Mouse (Mus musculus) heart, adult 11 months (tissue): ENCODE results near the gene Myl10.
"Not testable (repeated sequence)": the region's sequence is repeated elsewhere in the genome, so short reads cannot be mapped to it uniquely, and the experiment has no call there.

Experiments
- DNase-seq: peaks from one replicate; pipeline ENCODE4 v3.0.0; 2022

The Myl10 gene

DNA sequence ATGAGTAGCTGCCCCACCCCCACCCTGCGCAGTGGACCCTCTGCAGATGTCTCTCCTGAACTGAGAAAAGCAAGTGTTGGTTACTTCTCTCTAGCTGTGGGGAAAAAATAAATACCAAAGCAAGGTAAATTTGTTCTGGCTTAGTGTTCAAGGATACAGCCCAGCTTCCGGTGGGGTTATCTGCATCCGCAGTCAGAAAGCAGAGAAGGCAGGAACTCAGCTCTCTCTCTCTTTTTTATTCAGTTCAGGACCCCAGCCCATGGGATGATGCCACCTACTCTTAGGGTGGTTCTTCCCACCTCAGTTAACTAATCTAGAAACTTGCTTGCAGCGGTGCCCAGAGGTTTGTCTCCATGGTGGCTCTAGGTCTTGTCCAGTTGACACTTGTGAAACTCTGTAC is at the start of gene Myl10:
Gene Myl10, plus strand, starts transcription at position 363 of the 400 bp plus-strand sequence.
- DNase-seq = no peak

GRCm38 (mm10) chr5:136646731-136647328 is 46.1 kb upstream of the Myl10 start:
- DNase-seq = no peak

- no peak for DNase-seq
Observed at GRCm38 (mm10) chr5:136649071-136649470, 43.9 kb upstream of the Myl10 start.

- DNase-seq = no peak
Observed at GRCm38 (mm10) chr5:136649655-136650054, 43.3 kb upstream of the Myl10 start.

GRCm38 (mm10) chr5:136654481-136654880 is 38.5 kb upstream of the Myl10 start:
- no peak for DNase-seq

DNA sequence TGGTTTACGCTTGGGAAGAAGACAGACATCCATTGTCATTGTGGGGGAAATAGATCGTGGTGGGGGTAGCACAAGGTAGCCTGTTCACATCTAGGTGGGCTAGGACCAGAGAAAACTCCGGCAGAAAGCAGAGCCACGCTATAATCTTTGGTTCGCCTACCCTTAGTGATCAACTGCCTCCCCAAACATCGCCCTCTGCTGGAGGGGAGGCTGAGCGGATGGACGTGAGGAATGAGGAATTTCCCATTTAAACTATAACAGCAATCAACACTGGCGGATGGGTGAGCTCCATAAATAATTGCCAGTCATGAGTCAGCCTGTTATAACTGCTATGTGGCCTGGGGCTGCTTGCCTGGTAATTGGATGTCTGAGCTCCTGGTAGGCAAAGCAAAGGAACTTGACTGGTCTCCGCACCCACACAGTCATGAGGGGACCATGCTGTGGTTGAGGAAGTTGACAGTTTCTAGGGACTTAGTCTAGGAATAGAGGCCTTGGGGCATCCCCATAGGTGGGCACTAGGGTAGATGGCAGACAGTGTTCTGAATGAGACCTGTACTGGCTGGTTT is 36.0 kb upstream of the Myl10 start:
- no peak for DNase-seq

GRCm38 (mm10) chr5:136660721-136661120 is 32.2 kb upstream of the Myl10 start:
- DNase-seq = not testable (repeated sequence)

DNA sequence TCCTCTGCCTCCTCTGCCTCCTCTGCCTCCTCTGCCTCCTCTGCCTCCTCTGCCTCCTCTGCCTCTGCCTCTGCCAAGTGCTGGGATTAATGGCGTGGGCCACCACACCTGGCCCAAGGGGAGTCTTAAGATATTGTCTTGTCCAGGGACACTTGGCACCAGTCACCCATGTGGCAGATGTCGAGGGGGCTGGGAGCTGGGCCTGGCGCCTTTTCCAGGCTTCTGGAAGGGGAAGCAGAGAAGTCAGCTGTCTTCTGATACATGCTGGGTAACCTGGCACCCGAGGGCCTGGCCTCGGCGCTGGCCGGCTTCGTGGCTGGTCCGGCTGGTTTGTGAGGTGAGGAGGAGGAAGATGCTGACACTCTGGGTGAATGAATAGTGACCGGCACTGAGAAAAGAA is 30.7 kb upstream of the Myl10 start:
- DNase-seq = no peak

DNA sequence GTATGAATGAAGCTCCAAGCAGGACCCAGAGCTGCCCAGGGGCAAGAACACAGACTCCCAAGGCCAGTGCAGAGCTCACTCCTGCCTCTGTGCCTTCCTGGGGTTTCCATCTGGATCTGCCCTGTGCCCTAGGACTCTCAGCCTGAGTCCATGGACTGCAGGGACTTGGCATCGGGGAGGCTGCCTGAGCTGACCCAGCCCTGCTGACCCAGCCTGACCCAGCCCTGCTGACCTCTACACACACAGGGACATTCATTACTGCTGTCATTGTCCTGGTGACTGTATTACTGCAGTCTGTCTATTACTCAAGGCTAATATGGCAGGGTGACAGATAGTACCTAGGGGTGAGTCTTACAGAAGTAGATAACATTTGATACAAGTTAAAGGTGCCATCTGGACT is 30.1 kb upstream of the Myl10 start:
- peak; percentile 91 for DNase-seq

DNA sequence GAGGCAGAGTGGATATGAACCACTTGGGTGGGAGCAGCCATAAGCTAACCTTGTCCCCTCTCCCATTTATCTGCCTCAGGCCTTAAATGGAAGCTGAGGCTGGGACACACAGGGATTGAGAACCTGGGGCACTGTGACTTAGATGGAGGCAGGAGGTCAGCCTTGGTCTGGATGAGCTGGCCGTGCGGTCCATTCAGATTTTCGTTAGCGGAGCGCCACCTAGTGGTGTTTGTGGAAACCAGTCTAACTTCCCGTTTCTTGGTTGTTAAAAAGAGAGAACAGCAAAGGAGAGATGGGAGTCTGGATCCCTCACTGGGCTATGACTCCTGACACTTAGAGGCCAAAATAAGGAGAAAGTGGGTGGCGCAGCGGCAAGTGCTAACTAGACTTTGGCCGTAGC is 28.4 kb upstream of the Myl10 start:
- DNase-seq = peak; percentile 92

GRCm38 (mm10) chr5:136676315-136677030 is 16.5 kb upstream of the Myl10 start:
- no peak for DNase-seq

- no peak for DNase-seq
Observed at GRCm38 (mm10) chr5:136678840-136679348, 14.1 kb upstream of the Myl10 start.

- DNase-seq = no peak
Observed at GRCm38 (mm10) chr5:136686349-136686748, 6.6 kb upstream of the Myl10 start.

DNA sequence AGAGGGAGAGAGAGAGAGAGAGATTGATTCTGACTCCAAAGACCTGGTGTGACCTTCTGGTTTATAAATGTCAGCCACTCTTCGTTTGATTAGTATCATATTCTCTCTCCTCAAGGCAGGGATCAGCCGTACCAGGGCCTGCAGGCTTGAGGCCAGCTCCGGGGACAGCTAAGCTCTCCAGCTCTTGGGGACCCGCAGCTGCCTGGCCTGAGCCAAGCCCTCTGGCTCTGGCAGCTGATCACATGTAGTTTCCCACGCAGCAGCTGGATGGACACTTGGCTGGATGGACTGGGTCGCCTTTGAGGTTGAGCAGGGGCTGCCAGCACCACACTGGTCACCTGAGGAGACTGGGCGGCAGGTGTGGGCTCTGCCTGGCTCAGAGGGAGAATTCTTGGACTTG is 5.4 kb upstream of the Myl10 start:
- DNase-seq = no peak

DNA sequence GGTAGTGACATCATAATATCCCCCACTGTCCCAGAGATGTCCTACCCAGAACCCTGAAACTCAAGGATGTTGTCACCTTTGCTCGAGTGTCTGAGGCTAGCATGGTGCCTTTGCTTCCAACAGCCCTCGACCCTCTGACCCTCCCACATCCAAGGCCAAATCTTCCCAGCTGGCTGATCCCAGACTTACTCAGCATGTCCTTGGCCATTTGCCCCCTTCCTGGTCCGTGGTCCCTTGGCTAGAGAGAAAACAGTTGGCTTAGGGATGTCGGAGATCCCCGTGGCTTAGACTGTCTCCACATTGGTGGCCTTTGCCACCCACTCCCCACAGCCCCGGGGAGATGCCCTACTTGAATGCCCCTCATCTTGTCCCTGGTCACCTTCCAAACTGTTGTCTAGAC is 4.1 kb upstream of the Myl10 start:
- no peak for DNase-seq

GRCm38 (mm10) chr5:136691170-136691569 is 1.8 kb upstream of the Myl10 start:
- no peak for DNase-seq

- DNase-seq = no peak
Observed at GRCm38 (mm10) chr5:136693418-136693817, 472 bp downstream of the Myl10 start.

DNA sequence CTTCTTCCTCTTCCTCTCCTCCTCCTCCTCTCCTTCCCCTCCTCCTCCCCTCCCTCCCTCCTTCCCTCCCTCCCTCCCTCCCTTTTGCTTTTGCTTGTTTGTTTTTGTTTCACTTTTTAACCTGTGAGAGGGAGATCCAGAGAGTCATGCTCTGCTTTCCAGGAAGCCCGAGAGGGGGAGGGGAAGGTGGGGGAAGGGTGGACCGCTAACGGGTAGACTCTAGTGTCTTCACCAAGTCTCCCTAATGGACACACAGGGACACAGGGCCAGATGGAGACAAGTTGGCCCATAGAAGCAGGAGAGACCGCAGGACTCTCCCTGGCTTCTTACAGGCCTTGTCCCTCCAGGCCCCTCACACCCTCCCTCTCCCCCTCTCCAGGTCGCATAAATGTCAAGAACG is 2.0 kb downstream of the Myl10 start:
- no peak for DNase-seq

GRCm38 (mm10) chr5:136696516-136696915 is 3.6 kb downstream of the Myl10 start:
- DNase-seq = peak; percentile 79

DNA sequence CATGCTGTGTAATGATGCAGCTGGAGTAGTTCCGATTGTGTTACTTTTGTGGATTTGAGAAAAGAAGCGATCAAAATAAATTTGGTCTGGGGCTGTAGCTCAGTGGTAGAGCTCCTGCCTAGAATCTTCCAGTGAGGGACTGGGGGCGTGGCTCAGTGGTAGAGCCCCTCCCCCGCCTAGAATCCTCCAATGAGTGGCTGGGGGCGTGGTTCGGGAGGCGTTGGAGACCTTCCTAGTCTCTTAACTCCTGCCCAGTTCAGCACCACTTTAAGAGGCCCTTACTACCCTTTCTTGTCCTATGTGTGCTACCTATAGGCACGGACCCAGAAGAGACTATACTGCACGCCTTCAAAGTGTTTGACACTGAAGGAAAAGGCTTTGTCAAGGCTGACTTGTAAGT is 4.7 kb downstream of the Myl10 start:
- no peak for DNase-seq

DNA sequence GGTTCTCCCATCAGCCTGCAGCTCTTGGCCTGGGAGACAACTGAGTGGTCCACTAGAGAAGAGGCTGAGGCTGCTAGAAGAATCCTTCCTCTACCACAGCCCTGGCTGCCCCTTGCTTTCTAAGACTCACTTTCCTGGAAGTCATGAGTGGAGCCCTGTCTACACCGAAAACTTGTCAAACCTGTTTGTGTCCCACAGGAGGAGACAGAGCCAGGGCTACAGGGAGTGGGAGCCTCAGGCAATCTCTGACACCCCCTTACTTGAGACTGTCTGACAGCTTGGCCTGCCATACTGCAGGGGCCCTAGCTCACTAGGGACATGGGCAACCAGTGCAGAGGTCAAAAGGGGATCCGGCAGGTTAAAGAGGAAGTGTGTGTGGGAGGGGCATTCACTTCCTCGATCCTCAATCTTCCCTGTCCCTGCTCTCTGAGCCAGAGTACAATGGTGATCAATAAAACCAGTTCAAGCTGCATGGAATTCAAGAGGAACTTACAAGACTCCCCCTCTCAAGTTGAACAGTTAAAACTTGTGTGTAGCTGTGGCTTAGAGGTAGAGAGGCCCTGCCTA is 9.3 kb downstream of the Myl10 start:
- DNase-seq = no peak

DNA sequence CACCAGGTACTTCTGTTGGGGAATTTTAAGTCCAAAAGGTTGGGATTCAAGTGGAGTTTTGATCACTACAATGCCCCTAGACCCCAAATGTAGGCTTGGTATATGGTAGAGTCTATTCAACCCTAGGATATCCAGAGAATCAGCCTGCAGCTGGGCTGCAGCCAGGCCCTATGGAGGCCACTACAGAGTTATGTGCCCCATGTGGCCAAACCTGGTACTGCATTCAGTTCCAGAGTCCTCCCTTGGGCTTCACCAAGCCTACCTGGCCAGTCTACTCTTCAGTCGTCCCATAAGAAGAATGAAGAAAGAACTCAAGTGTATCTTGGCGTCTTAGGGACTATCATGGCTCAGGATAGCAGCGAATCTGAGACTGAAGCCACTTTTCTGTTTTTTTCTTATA is 10.8 kb downstream of the Myl10 start:
- peak; percentile 89 for DNase-seq

DNA sequence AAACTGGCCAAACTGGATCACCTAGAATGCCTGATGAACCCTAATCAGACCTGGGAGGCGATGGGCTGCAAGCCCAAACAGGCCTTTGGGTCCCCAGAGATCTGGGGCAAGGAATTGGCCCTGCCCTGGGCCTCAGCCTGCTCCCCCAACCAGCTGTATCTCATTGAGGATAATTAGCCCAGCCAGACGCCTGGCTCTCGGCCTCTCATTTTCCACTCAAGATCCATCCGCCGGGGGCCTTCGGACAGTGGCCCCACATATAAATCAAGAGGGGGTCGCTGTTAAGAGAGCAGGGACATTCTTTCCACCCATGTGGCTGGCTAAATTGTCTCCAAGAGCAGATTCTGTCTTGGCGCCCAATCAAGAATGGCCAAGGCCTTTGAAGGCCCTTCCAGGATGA is 11.2 kb downstream of the Myl10 start:
- no peak for DNase-seq

- no peak for DNase-seq
Observed at GRCm38 (mm10) chr5:136705532-136705931, 12.6 kb downstream of the Myl10 start.
